Mouse (Mus musculus) T-helper 17 cell (primary cell): ENCODE measurements around the gene Dynlt1b.
"Not testable (repeated sequence)": the region's sequence is repeated elsewhere in the genome, so short reads cannot be mapped to it uniquely, and the experiment has no call there.

Experiments used
- in situ Hi-C, 2 experiments: fragments of 300-600 bp; cut with MboI, MseI; formaldehyde crosslinking; loops; 1 replicate in 1 of 2; 2 replicates in 1 of 2; pipeline ENCODE4 v1.15.1; 2025; ENCODE audit warnings: high pct_unique_total_duplicates in 2 of 2

Gene Dynlt1b

DNA sequence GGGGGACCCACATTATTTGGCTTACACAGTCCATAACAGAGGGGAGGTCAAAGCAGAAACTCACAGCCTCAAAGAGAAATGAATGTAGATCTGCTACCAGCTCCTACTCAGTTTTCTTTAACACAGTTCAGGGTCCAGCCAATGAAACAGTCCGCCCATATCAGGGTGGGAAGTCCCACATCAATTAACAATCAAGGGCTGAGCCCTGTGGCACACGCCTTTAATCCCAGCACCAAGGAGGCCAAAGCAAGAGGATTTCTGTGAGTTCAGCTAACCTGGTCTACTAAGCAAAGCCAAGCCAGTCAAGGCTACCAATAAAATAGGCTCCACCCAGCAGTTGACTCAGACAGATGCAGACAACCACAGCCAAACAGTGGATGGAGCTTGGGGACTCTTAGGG lies 7.5 kb upstream of the Dynlt1b start:
- in situ Hi-C loops, result loop anchor here (5.0 to 25.0 kb wide), 2 partner anchors 240 to 465 kb away; no protein-coding TSS in a partner anchor

DNA sequence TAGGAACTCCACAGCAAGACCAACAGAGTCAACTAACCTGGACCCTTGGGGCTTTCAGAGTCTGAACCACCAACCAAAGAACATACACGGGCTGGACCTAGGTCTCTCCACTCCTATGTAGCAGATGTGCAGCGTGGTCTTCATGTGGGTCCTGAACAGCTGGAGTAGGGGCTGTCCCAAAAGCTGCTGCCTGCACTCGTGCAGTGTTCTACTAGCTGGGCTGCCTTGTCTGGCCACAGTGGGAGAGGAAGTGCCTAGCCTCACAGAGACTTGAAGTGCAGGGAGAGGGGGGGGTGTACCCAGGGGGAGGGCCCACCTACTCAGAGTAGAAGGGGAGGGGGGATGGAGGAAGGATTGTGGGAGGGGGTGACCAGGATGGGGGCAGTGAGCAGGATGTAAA lies 7.1 kb upstream of the Dynlt1b start:
- in situ Hi-C loops, result loop anchor here (5.0 to 25.0 kb wide), 2 partner anchors 239 to 464 kb away; no protein-coding TSS in a partner anchor

- in situ Hi-C loops, result loop anchor here (5.0 to 25.0 kb wide), 2 partner anchors 238 to 463 kb away; no protein-coding TSS in a partner anchor
Observed at GRCm38 (mm10) chr17:6424294-6424980, 5.5 kb upstream of the Dynlt1b start.

- in situ Hi-C loops, result loop anchor here in 1 of 2 experiments (5.0 kb wide), 1 partner anchor 172 kb away; no protein-coding TSS in a partner anchor
Observed at GRCm38 (mm10) chr17:6425325-6425724, 4.6 kb upstream of the Dynlt1b start.

DNA sequence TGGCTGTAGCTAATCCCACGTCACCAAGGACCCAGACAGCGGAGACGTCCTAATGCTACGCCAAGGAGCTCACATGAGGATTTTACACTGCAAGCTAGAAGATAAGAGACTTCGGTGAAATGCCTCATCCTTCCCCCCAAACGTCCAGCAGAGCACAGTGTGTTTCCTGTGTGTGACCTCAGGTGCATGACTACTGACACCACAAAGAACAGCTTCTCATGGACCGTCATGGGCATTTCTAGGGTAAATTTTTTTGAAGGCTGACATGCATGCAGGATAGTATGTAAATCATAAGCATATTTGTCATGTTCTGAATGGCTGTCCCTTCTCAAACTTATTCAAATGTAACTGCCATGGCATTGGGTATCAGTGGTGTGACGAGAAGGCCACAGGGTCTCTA lies 3.0 kb upstream of the Dynlt1b start:
- in situ Hi-C loops, result loop anchor here in 1 of 2 experiments (5.0 kb wide), 1 partner anchor 170 kb away; no protein-coding TSS in a partner anchor

DNA sequence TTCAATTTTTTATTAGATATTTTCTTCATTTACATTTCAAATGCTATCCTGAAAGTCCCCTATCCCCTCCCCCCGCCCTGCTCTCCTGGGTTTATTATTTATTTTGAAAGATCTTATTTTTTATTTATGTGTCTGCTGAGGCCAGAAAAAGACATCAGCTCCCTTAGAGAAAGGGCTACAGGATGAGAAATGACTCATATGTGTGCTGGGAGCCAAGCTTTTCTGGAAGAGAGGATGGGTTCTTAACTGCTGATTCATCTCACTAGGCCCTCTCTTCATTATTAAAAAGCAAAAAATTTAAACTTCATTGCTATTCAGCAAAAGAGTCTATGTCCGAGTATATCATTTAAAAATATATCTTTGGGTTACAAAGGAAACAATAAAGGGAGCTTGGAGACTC lies 986 bp upstream of the Dynlt1b start:
- in situ Hi-C loops, result loop anchor here in 1 of 2 experiments (5.0 kb wide), 1 partner anchor 168 kb away; no protein-coding TSS in a partner anchor

- in situ Hi-C loops, result not testable (repeated sequence)
Observed at GRCm38 (mm10) chr17:6430410-6431001, 594 bp downstream of the Dynlt1b start.

DNA sequence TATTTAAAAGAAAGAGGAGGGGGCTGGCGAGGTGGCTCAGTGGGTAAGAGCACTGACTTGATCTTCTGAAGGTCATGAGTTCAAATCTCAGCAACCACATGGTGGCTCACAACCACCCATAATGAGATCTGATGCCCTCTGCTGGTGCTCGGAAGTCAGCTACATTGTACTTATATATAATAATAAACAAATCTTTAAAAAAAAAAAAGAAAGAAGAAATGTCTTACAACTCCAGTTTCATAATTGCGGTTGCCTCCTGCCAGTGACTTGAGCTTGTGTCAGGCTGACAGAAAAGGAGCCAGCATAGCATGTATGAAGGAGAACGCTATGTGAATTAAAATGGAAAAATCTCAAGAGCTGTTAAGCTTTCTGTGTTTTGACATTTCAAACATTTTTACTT lies 2.5 kb downstream of the Dynlt1b start:
- in situ Hi-C loops, result not testable (repeated sequence)

DNA sequence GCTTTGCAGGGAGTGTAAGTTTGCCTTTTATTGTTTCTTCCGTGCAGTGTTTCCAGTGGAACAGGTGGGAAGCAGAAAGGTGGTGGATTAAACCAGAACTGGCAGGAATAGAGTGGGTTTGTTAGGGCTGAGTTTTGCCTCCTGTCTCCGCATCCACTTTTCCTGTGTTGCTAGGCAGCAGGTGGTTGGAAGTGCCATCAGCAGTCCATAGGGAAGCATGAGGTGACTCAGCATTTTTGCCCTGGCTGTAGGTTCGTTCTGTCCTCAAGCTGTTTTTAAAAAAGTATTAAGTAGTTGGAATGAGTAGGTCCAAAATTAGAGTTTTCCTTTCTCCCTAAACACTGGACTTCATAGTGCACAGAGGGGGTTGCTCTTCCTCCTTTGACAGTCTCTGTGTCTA lies 3.8 kb downstream of the Dynlt1b start:
- in situ Hi-C loops, result not testable (repeated sequence)

- in situ Hi-C loops, result not testable (repeated sequence)
Observed at GRCm38 (mm10) chr17:6438080-6438479, 8.2 kb downstream of the Dynlt1b start.

DNA sequence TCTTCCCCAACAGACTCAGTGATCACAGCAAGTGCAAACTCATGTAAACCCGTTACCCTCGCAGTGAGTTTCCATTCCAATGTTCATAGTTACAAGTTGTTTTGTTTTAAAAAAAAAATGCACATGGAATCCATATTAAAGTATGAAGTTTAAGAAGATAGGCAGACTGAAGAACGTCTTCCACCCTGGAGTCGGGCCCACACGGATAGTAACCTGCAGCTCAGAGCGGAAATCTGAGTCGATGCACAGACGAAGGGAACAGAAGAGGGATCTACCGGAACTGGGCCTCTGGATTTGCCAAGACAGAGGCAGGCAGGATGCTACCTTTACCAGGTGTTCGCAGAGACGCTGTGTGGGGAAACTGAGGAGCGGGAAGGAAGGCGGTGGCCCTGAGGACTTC lies 10.0 kb downstream of the Dynlt1b start:
- in situ Hi-C loops, result not testable (repeated sequence)

- in situ Hi-C loops, result not testable (repeated sequence)
Observed at GRCm38 (mm10) chr17:6440493-6441077, 10.7 kb downstream of the Dynlt1b start.

- in situ Hi-C loops, result not testable (repeated sequence)
Observed at GRCm38 (mm10) chr17:6441254-6441653, 11.3 kb downstream of the Dynlt1b start.

- in situ Hi-C loops, result not testable (repeated sequence)
Observed at GRCm38 (mm10) chr17:6442513-6442912, 12.6 kb downstream of the Dynlt1b start.

DNA sequence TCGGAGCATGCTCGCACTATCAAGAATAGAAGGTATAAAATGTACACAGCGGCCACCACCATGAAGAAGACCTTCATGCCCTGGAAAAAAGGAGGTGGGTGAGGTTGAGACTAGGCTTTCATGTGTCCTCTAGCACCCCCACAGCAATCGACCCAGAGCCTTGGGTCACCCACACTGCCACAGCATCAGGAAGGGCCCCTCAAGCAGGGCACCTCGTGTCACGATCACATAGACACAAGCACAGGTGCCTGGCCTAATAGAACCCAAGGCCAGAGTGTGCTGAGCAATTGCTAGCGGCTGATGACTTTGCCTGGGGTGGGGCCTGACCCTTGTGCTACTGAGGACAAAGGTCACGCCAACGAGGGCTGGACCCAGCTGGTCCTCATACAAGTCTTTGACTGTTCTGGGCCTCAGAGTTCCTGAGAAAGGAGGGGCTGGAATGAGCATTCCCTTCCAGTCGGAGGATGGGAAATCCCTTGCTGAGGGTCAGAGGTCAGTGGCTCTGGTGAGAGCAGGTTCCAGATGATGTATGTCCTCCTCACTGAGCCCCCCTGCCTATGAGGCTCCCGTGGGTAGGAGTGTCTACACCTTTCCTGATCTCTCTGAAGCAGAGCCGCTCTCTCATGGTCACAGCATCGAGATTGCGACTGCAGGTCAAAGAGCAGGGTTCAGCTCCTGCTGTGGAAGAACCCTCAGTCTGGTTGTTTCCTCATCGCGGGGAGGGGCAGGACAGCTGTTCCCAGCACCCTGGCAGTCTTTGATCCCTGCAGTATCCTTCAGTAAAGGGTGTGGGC lies 16.1 kb downstream of the Dynlt1b start:
- in situ Hi-C loops, result not testable (repeated sequence)

GRCm38 (mm10) chr17:6448293-6448692 lies 18.4 kb downstream of the Dynlt1b start:
- in situ Hi-C loops, result not testable (repeated sequence)

DNA sequence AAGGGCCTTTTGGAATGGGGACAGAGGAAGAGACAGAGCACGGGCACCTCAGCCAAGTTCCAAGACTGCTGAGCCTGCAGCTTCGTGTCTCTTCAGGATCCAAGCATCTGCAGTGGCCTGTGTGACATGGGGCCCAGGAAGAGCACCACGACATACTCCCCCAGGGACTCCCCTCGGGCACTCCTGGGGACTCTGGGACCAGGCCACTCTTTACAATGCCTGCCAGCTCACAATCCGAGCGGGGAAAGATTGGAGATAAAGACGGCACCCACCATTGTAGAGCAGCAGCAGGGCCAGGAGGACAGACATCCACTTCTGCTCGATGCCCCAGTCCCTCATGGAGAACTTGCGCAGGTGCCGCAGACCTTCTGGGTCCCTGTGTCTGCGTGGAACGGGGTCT lies 19.3 kb downstream of the Dynlt1b start:
- in situ Hi-C loops, result not testable (repeated sequence)

DNA sequence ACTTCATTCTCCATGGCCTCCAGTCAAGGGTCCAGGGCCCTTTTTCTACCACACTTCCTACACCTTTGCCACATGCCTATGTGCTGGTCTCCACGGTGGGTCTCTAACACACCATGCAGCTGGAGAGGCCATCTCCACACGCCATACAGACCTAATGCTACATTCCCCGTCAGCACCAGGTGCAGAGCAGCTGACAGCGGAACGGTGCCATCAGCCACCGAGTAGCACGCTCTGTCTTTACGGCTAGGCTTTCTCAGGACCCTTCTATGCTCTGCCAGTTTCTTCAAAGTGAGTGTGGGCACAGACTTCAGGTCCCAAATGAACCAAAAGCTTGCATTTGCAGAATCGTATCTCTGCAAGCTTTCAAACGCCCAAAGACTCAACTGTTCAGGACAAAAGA lies 21.3 kb downstream of the Dynlt1b start:
- in situ Hi-C loops, result loop anchor here in 1 of 2 experiments (5.0 kb wide), 1 partner anchor 159 kb away; no protein-coding TSS in a partner anchor

GRCm38 (mm10) chr17:6452689-6453088 lies 22.8 kb downstream of the Dynlt1b start:
- in situ Hi-C loops, result loop anchor here in 1 of 2 experiments (5.0 kb wide), 1 partner anchor 160 kb away; no protein-coding TSS in a partner anchor

- in situ Hi-C loops, result loop anchor here (5.0 kb wide), 2 partner anchors 162 to 173 kb away; no protein-coding TSS in a partner anchor
Observed at GRCm38 (mm10) chr17:6454703-6455102, 24.8 kb downstream of the Dynlt1b start.

- in situ Hi-C loops, result loop anchor here (5.0 kb wide), 2 partner anchors 164 to 171 kb away; no protein-coding TSS in a partner anchor
Observed at GRCm38 (mm10) chr17:6455883-6456282, 26.0 kb downstream of the Dynlt1b start.
